Mouse (Mus musculus) heart, postnatal 0 days (tissue): ENCODE results near the gene Tiam2. TPM values are rescaled to one million over a fixed set of nuclear protein-coding genes. Genes with fewer than 3 reads are reported as not detected.

ENCODE experiments used
- ATAC-seq: fragments of 200-750 bp; cut with Nextera tagmentation; 2 replicates; pipeline ENCODE4 v1.8.0; 2017; ENCODE audit warnings: low read depth, moderate number of reproducible peaks, moderate library complexity; ENCODE audit not compliant: insufficient read depth
- DNase-seq: peaks from one replicate; pipeline ENCODE4 v3.0.0-alpha.2; 2016; ENCODE audit warnings: low spot score
- H3K27ac ChIP-seq: fragments of 300-500 bp; sonication (generic); 2 replicates; pipeline ENCODE4 v1.5.1; 2014; ENCODE audit warnings: low read depth, mild to moderate bottlenecking
- H3K27me3 ChIP-seq: fragments of 300-500 bp; sonication (generic); 2 replicates; pipeline ENCODE4 v1.6.1; 2014; ENCODE audit warnings: low read length, mixed read lengths; ENCODE audit not compliant: control insufficient read depth, insufficient read depth
- H3K36me3 ChIP-seq: fragments of 300-500 bp; sonication (generic); replicated peaks from 2 replicates; pipeline ENCODE4 v1.6.1; 2014; ENCODE audit warnings: low read length, mixed read lengths; ENCODE audit not compliant: control insufficient read depth, insufficient read depth
- H3K4me1 ChIP-seq: fragments of 300-500 bp; sonication (generic); 2 replicates; pipeline ENCODE4 v1.6.1; 2014; ENCODE audit warnings: antibody characterized with exemption; ENCODE audit not compliant: control insufficient read depth, insufficient read depth
- H3K4me2 ChIP-seq: fragments of 300-500 bp; sonication (generic); 2 replicates; pipeline ENCODE4 v1.6.1; 2014; ENCODE audit warnings: low read depth, mild to moderate bottlenecking, low read length, moderate library complexity
- H3K4me3 ChIP-seq: fragments of 300-500 bp; sonication (generic); 2 replicates; pipeline ENCODE4 v1.5.1; 2014; ENCODE audit warnings: low read depth, low read length
- H3K9ac ChIP-seq: fragments of 300-500 bp; sonication (generic); replicated peaks from 2 replicates; pipeline ENCODE4 v1.6.1; 2014; ENCODE audit warnings: low read depth, low read length, mixed read lengths
- H3K9me3 ChIP-seq: fragments of 300-500 bp; sonication (generic); replicated peaks from 2 replicates; pipeline ENCODE4 v1.6.1; 2016; ENCODE audit warnings: low read length; ENCODE audit not compliant: control insufficient read depth
- CTCF ChIP-seq: IDR thresholded peaks from 2 replicates; pipeline ENCODE4 v1.5.1; 2016; ENCODE audit warnings: antibody characterized with exemption, control low read depth, low read depth
- EP300 ChIP-seq: IDR thresholded peaks from 2 replicates; pipeline ENCODE4 v1.6.1; 2016; ENCODE audit warnings: antibody characterized with exemption, low read depth
- WGBS: fragments of 180-500 bp; shearing (Covaris S2); extraction: QIAGEN DNeasy Blood & Tissue Kit; methylation state at CpG from one replicate; pipeline ENCODE4 v1.1.7; 2014; 5-methylcytosine and 5-hydroxymethylcytosine counted together
- polyA plus RNA-seq: library from polyadenylated mRNA; unstranded; fragments of >200 nt; fragmentation: Nextera tagmentation; extraction: Ambion mirVana; gene quantifications from 2 replicates; pipeline ENCODE4 v1.2.1, GENCODE M21; 2015
- total RNA-seq: library from RNA; depleted of rRNA; stranded (reverse); fragments of >200 nt; gene quantifications from 2 replicates; pipeline ENCODE4 v1.2.3, GENCODE M21; 2014; ENCODE audit warnings: low replicate concordance

Gene Tiam2
- total and polyA plus RNA-seq, 2 experiments from 2014 or later = 1.7 to 3.6 TPM

DNA sequence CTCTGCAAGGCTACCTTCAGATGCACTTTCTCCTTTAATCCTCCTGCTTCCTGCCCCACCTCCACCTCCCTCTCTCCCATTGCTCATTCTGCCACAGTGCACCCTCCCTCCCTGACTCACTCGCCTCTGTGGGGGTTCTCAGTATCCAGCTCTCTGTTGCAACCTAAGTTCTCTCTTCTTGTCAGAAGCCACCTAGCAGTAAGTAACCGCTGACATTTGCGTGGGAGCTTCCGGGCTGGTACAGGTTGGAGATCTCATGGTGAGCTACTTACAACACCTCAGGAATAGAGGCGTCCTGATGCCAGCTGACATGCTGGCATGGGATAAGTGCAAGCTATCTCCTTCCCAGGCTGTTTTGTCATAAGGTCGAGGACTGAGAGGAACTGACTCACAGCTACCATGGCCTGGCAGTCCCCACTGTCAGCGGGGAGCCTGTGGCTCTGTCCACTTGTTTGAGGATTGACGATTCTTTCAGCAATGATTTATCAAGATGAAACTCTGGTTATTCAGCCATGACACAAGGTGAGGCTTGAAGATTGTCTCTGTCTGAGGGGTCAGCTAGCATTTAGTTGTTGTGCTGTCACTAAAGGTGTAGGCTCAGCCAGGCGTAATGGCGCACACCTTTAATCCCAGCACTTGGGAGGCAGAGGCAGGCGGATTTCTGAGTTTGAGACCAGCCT lies 164.0 kb downstream of the Tiam2 start:
- Histone ChIP-seq H3K9ac (no peak overlapping the region), H3K9me3 (no peaks in the 10 kb centered on the region), H3K4me2 (no peak overlapping the region), H3K27ac (no peak overlapping the region), H3K27me3 (no peaks in the 10 kb centered on the region), H3K4me1 (no peaks in the 10 kb centered on the region), H3K4me3 (no peak overlapping the region), H3K36me3 (no peaks in the 10 kb centered on the region)
- TF ChIP-seq CTCF (no peak), EP300 (no peak)
- ATAC-seq = no peak
- 76% methylated on average over 11 of the region's 11 CpGs for WGBS
- no peak for DNase-seq

DNA sequence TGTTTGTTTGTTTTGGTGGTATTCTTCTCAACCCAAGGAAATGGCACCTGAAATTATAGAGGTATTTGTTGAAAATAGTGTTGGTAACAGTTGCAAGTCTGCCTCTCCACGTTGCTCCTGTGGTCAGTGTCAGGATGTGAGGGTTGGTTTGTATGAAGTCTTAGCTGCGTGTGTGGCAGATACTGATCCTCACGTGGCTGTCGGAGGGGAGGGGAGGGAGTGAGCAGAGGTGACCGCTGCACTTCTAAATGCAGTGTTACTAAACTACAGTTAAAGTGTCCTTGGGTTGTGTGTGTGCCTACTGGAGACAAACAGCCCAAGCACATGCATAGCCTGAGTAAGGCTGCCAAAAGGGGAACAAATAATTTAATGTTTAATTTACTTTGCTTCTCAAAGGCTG lies 164.7 kb downstream of the Tiam2 start:
- 62% methylated on average over 5 of the region's 5 CpGs for WGBS
- no peak overlapping the region for H3K4me3 ChIP-seq
- ATAC-seq = no peak
- H3K27me3 ChIP-seq = no peaks in the 10 kb centered on the region
- no peak for DNase-seq
- H3K36me3 ChIP-seq = no peaks in the 10 kb centered on the region
- TF ChIP-seq CTCF (no peak), EP300 (no peak)
- no peak overlapping the region for H3K4me2 ChIP-seq
- no peaks in the 10 kb centered on the region for H3K9me3 ChIP-seq
- no peaks in the 10 kb centered on the region for H3K4me1 ChIP-seq
- no peak overlapping the region for H3K27ac ChIP-seq
- no peak overlapping the region for H3K9ac ChIP-seq

DNA sequence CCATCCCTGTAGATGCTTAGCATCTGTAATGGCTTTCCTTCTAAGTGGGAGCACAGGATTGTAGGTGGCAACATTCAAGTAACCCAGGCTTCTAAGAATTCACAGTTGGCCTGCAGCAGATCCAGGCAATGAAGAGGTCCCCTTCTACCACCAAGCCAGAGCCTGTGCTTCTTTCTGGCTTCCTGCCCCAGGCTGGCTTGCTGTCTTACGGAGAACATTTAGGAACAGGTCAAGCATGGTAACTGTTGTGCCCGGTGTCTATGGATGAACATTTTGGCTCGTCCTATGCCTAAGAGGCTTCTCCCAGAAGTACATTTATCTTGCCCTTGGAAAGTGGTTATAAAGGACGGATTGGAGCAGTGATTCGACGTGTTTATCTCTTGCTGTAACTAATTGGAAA lies 165.3 kb downstream of the Tiam2 start:
- no peaks in the 10 kb centered on the region for H3K27me3 ChIP-seq
- no peak for TF ChIP-seq EP300
- no peak for TF ChIP-seq CTCF
- no peaks in the 10 kb centered on the region for H3K36me3 ChIP-seq
- no peaks in the 10 kb centered on the region for H3K4me1 ChIP-seq
- DNase-seq (no peak), ATAC-seq (no peak)
- H3K9ac ChIP-seq = no peak overlapping the region
- H3K4me3 ChIP-seq = no peak overlapping the region
- no peak overlapping the region for H3K27ac ChIP-seq
- H3K4me2 ChIP-seq = no peak overlapping the region
- 68% methylated on average over 6 of the region's 6 CpGs for WGBS
- H3K9me3 ChIP-seq = no peaks in the 10 kb centered on the region

DNA sequence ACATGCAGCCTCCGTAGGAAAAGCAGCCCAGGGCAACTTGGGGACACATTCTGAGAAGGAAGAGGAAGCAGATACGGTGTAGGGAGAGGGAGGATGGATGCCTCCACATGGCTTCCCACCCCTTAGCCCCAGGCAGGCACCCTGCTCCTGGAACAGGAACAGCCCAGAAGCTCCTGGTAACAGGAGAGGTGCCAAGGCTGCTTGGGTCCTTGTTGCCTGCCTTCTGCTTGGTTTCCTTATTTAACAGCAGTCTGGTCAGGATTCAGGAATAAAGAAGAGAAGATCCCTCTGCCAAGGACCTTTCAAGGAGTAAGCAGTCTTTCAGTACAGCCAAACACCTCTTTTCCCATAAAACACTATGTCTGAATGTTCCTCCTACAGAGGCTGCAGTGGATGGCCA lies 169.2 kb downstream of the Tiam2 start:
- H3K9me3 ChIP-seq = no peaks in the 10 kb centered on the region
- TF ChIP-seq EP300 (no peak), CTCF (no peak)
- no peak overlapping the region for H3K9ac ChIP-seq
- DNase-seq (no peak), ATAC-seq (no peak)
- H3K4me2 ChIP-seq = no peak overlapping the region
- 55% methylated on average over 2 of the region's 2 CpGs for WGBS
- H3K4me1 ChIP-seq = no peaks in the 10 kb centered on the region
- no peaks in the 10 kb centered on the region for H3K27me3 ChIP-seq
- H3K4me3 ChIP-seq = no peak overlapping the region
- H3K36me3 ChIP-seq = no peaks in the 10 kb centered on the region
- no peak overlapping the region for H3K27ac ChIP-seq

DNA sequence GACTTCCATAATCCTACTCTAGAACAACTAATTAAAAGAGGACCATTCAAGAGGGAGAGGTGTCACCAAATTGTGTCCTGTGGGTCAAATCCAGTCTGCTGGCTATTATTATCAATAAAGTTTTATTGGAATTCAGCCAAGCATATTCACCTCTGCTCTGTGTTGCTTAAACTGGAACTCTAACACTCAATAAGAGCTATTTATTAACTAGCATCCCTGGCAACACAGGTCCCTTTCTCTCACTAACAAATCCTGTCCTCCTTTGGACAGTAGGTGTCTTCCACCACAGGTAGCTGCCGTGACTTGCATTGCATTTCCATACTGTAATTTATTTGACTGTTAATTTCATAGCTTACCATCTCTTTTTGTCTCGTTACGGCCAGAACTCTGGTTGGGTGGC lies 169.7 kb downstream of the Tiam2 start:
- no peak for TF ChIP-seq CTCF
- TF ChIP-seq EP300 = no peak
- Histone ChIP-seq H3K9me3 (no peaks in the 10 kb centered on the region), H3K27ac (no peak overlapping the region), H3K27me3 (no peaks in the 10 kb centered on the region), H3K4me2 (no peak overlapping the region), H3K4me3 (no peak overlapping the region), H3K9ac (no peak overlapping the region), H3K36me3 (no peaks in the 10 kb centered on the region), H3K4me1 (no peaks in the 10 kb centered on the region)
- DNase-seq (no peak), ATAC-seq (no peak)
- 91% methylated on average over 3 of the region's 3 CpGs for WGBS

DNA sequence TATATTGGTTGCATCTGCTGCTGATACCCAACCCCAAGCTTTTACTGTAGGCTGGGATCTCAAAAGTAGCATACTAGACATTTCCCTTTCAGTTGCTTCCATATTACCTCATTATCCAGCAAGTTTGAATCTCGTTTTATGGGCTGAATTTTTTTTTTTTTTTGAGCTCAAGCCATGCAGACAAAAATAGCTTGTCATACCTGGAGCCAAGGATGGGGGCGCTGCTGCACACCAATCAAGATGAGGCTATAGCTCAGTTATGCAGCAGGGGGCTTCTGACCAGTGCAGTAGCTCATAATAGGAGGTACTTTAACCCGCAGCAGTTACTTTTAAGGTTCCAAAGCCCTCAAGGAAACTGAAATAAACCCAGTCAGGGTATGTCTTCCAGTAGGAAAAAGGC lies 171.7 kb downstream of the Tiam2 start:
- H3K27me3 ChIP-seq = no peaks in the 10 kb centered on the region
- no peaks in the 10 kb centered on the region for H3K36me3 ChIP-seq
- 23% methylated on average over 3 of the region's 3 CpGs for WGBS
- TF ChIP-seq EP300 (no peak), CTCF (peak; percentile 43)
- no peak overlapping the region for H3K27ac ChIP-seq
- H3K9ac ChIP-seq = no peak overlapping the region
- DNase-seq (no peak), ATAC-seq (no peak)
- H3K9me3 ChIP-seq = no peaks in the 10 kb centered on the region
- H3K4me2 ChIP-seq = no peak overlapping the region
- no peak overlapping the region for H3K4me3 ChIP-seq
- H3K4me1 ChIP-seq = no peaks in the 10 kb centered on the region
